Mouse (Mus musculus): Measurements from ENCODE around the gene Nalcn. TPM values are rescaled to one million over a fixed set of nuclear protein-coding genes. Genes with fewer than 3 reads are reported as not detected.
A peak's percentile ranks its signal among the peaks of the same experiment; 100 is the strongest.

The Nalcn gene
- polyA plus RNA-seq, 1 experiment from 2014 or later, result 1.3 TPM

GRCm38 (mm10) chr14:123622969-123623368 lies 4.0 kb downstream of the Nalcn start:
- no peaks in the 10 kb centered on the region for H3K36me3 ChIP-seq (replicated peaks; ENCODE audit: control insufficient read depth, insufficient read depth, low read depth, low read length)
- H3K27me3 ChIP-seq (ENCODE audit: control insufficient read depth, insufficient read depth, low read length), result no peaks in the 10 kb centered on the region
- no peak overlapping the region for H3K9ac ChIP-seq (replicated peaks; ENCODE audit: low read length)
- ATAC-seq (replicated peaks; ENCODE audit: insufficient number of reproducible peaks, low FRiP score, low TSS enrichment, low read depth) (peak; percentile 35; the same call in 1 of the 2 replicates), DNase-seq (ENCODE audit: low spot score) (no peak)
- no peaks in the 10 kb centered on the region for H3K4me1 ChIP-seq (ENCODE audit: control insufficient read depth, insufficient read depth, low read length)
- no peak overlapping the region for H3K27ac ChIP-seq (replicated peaks; ENCODE audit: low read depth, low read length)
- no peak overlapping the region for H3K4me2 ChIP-seq (ENCODE audit: low read depth, low read length)
- no peak overlapping the region for H3K4me3 ChIP-seq (ENCODE audit: low read depth, low read length)
- H3K9me3 ChIP-seq (replicated peaks; ENCODE audit: control insufficient read depth, low read length), result no peaks in the 10 kb centered on the region
- WGBS, result 25% methylated on average over 1 of the region's 1 CpGs

GRCm38 (mm10) chr14:123595265-123595664 lies 31.7 kb downstream of the Nalcn start:
- Histone ChIP-seq H3K4me1 (ENCODE audit: control insufficient read depth, insufficient read depth, low read length) (no peaks in the 10 kb centered on the region), H3K4me3 (ENCODE audit: low read depth, low read length) (no peak overlapping the region), H3K9ac (replicated peaks; ENCODE audit: low read length) (no peak overlapping the region), H3K36me3 (replicated peaks; ENCODE audit: control insufficient read depth, insufficient read depth, low read depth, low read length) (no peaks in the 10 kb centered on the region), H3K4me2 (ENCODE audit: low read depth, low read length) (no peak overlapping the region), H3K27me3 (ENCODE audit: control insufficient read depth, insufficient read depth, low read length) (no peaks in the 10 kb centered on the region), H3K9me3 (replicated peaks; ENCODE audit: control insufficient read depth, low read length) (no peaks in the 10 kb centered on the region), H3K27ac (replicated peaks; ENCODE audit: low read depth, low read length) (no peak overlapping the region)
- 74% methylated on average over 3 of the region's 3 CpGs for WGBS
- no peak for ATAC-seq (replicated peaks; ENCODE audit: insufficient number of reproducible peaks, low FRiP score, low TSS enrichment, low read depth)
- DNase-seq (ENCODE audit: low spot score), result no peak

GRCm38 (mm10) chr14:123587412-123587811 lies 39.5 kb downstream of the Nalcn start:
- H3K36me3 ChIP-seq (replicated peaks; ENCODE audit: control insufficient read depth, insufficient read depth, low read depth, low read length), result no peaks in the 10 kb centered on the region
- H3K9ac ChIP-seq (replicated peaks; ENCODE audit: low read length), result no peak overlapping the region
- no peaks in the 10 kb centered on the region for H3K27me3 ChIP-seq (ENCODE audit: control insufficient read depth, insufficient read depth, low read length)
- no peak overlapping the region for H3K4me3 ChIP-seq (ENCODE audit: low read depth, low read length)
- DNase-seq (ENCODE audit: low spot score) (no peak), ATAC-seq (replicated peaks; ENCODE audit: insufficient number of reproducible peaks, low FRiP score, low TSS enrichment, low read depth) (no peak)
- H3K4me1 ChIP-seq (ENCODE audit: control insufficient read depth, insufficient read depth, low read length), result no peaks in the 10 kb centered on the region
- no peaks in the 10 kb centered on the region for H3K9me3 ChIP-seq (replicated peaks; ENCODE audit: control insufficient read depth, low read length)
- no peak overlapping the region for H3K27ac ChIP-seq (replicated peaks; ENCODE audit: low read depth, low read length)
- H3K4me2 ChIP-seq (ENCODE audit: low read depth, low read length), result no peak overlapping the region

- no peak for ATAC-seq (replicated peaks; ENCODE audit: insufficient number of reproducible peaks, low FRiP score, low TSS enrichment, low read depth)
- H3K27me3 ChIP-seq (ENCODE audit: control insufficient read depth, insufficient read depth, low read length), result no peaks in the 10 kb centered on the region
- no peak for DNase-seq (ENCODE audit: low spot score)
- H3K4me1 ChIP-seq (ENCODE audit: control insufficient read depth, insufficient read depth, low read length), result no peaks in the 10 kb centered on the region
- no peaks in the 10 kb centered on the region for H3K36me3 ChIP-seq (replicated peaks; ENCODE audit: control insufficient read depth, insufficient read depth, low read depth, low read length)
- H3K9me3 ChIP-seq (replicated peaks; ENCODE audit: control insufficient read depth, low read length), result no peaks in the 10 kb centered on the region
- 90% methylated on average over 2 of the region's 2 CpGs for WGBS
- no peak overlapping the region for H3K9ac ChIP-seq (replicated peaks; ENCODE audit: low read length)
- H3K27ac ChIP-seq (replicated peaks; ENCODE audit: low read depth, low read length), result no peak overlapping the region
- no peak overlapping the region for H3K4me3 ChIP-seq (ENCODE audit: low read depth, low read length)
- H3K4me2 ChIP-seq (ENCODE audit: low read depth, low read length), result no peak overlapping the region
These were observed 44.5 kb downstream of the Nalcn start for GRCm38 (mm10) chr14:123582433-123582832.

- Histone ChIP-seq H3K9ac (replicated peaks; ENCODE audit: low read length) (no peak overlapping the region), H3K27ac (replicated peaks; ENCODE audit: low read depth, low read length) (no peak overlapping the region), H3K9me3 (replicated peaks; ENCODE audit: control insufficient read depth, low read length) (no peaks in the 10 kb centered on the region), H3K27me3 (ENCODE audit: control insufficient read depth, insufficient read depth, low read length) (no peaks in the 10 kb centered on the region), H3K4me2 (ENCODE audit: low read depth, low read length) (no peak overlapping the region), H3K4me1 (ENCODE audit: control insufficient read depth, insufficient read depth, low read length) (no peaks in the 10 kb centered on the region), H3K4me3 (ENCODE audit: low read depth, low read length) (no peak overlapping the region), H3K36me3 (replicated peaks; ENCODE audit: control insufficient read depth, insufficient read depth, low read depth, low read length) (no peaks in the 10 kb centered on the region)
- ATAC-seq (replicated peaks; ENCODE audit: insufficient number of reproducible peaks, low FRiP score, low TSS enrichment, low read depth), result no peak
- WGBS, result 90% methylated on average over 4 of the region's 4 CpGs
- DNase-seq (ENCODE audit: low spot score), result no peak
These were observed 51.6 kb downstream of the Nalcn start for GRCm38 (mm10) chr14:123575356-123575755.

- Histone ChIP-seq H3K9me3 (replicated peaks; ENCODE audit: control insufficient read depth, low read length) (no peaks in the 10 kb centered on the region), H3K27ac (replicated peaks; ENCODE audit: low read depth, low read length) (no peak overlapping the region), H3K4me2 (ENCODE audit: low read depth, low read length) (no peak overlapping the region), H3K27me3 (ENCODE audit: control insufficient read depth, insufficient read depth, low read length) (no peaks in the 10 kb centered on the region), H3K9ac (replicated peaks; ENCODE audit: low read length) (no peak overlapping the region), H3K36me3 (replicated peaks; ENCODE audit: control insufficient read depth, insufficient read depth, low read depth, low read length) (no peaks in the 10 kb centered on the region), H3K4me1 (ENCODE audit: control insufficient read depth, insufficient read depth, low read length) (no peaks in the 10 kb centered on the region), H3K4me3 (ENCODE audit: low read depth, low read length) (no peak overlapping the region)
- DNase-seq (ENCODE audit: low spot score) (no peak), ATAC-seq (replicated peaks; ENCODE audit: insufficient number of reproducible peaks, low FRiP score, low TSS enrichment, low read depth) (no peak)
These were observed 52.0 kb downstream of the Nalcn start for GRCm38 (mm10) chr14:123574936-123575335.

- no peak overlapping the region for H3K4me2 ChIP-seq (ENCODE audit: low read depth, low read length)
- 63% methylated on average over 2 of the region's 2 CpGs for WGBS
- no peaks in the 10 kb centered on the region for H3K9me3 ChIP-seq (replicated peaks; ENCODE audit: control insufficient read depth, low read length)
- no peaks in the 10 kb centered on the region for H3K36me3 ChIP-seq (replicated peaks; ENCODE audit: control insufficient read depth, insufficient read depth, low read depth, low read length)
- DNase-seq (ENCODE audit: low spot score) (peak; percentile 4), ATAC-seq (replicated peaks; ENCODE audit: insufficient number of reproducible peaks, low FRiP score, low TSS enrichment, low read depth) (no peak)
- H3K27ac ChIP-seq (replicated peaks; ENCODE audit: low read depth, low read length), result no peak overlapping the region
- no peak overlapping the region for H3K4me3 ChIP-seq (ENCODE audit: low read depth, low read length)
- H3K4me1 ChIP-seq (ENCODE audit: control insufficient read depth, insufficient read depth, low read length), result no peaks in the 10 kb centered on the region
- H3K27me3 ChIP-seq (ENCODE audit: control insufficient read depth, insufficient read depth, low read length), result no peaks in the 10 kb centered on the region
- H3K9ac ChIP-seq (replicated peaks; ENCODE audit: low read length), result no peak overlapping the region
These were observed 60.3 kb downstream of the Nalcn start for GRCm38 (mm10) chr14:123566599-123566998.

- H3K27me3 ChIP-seq (ENCODE audit: control insufficient read depth, insufficient read depth, low read length), result no peaks in the 10 kb centered on the region
- no peak overlapping the region for H3K4me2 ChIP-seq (ENCODE audit: low read depth, low read length)
- H3K9me3 ChIP-seq (replicated peaks; ENCODE audit: control insufficient read depth, low read length), result no peaks in the 10 kb centered on the region
- H3K4me3 ChIP-seq (ENCODE audit: low read depth, low read length), result no peak overlapping the region
- H3K27ac ChIP-seq (replicated peaks; ENCODE audit: low read depth, low read length), result no peak overlapping the region
- DNase-seq (ENCODE audit: low spot score) (no peak), ATAC-seq (replicated peaks; ENCODE audit: insufficient number of reproducible peaks, low FRiP score, low TSS enrichment, low read depth) (peak; percentile 34; the same call in 1 of the 2 replicates)
- no peaks in the 10 kb centered on the region for H3K36me3 ChIP-seq (replicated peaks; ENCODE audit: control insufficient read depth, insufficient read depth, low read depth, low read length)
- H3K4me1 ChIP-seq (ENCODE audit: control insufficient read depth, insufficient read depth, low read length), result no peaks in the 10 kb centered on the region
- H3K9ac ChIP-seq (replicated peaks; ENCODE audit: low read length), result no peak overlapping the region
These were observed 71.4 kb downstream of the Nalcn start for GRCm38 (mm10) chr14:123555533-123555932.
